Mouse (Mus musculus): ENCODE measurements around the gene Hpcal4. TPM values are rescaled to one million over a fixed set of nuclear protein-coding genes. Genes with fewer than 3 reads are reported as not detected.

Hpcal4 gene
- total RNA-seq, 2 experiments from 2014 or later: 525 to 560 TPM

- no peak for DNase-seq (ENCODE audit: low spot score in 2 of 2)
Observed at GRCm38 (mm10) chr4:123237386-123238266, 54.6 kb downstream of the Hpcal4 start.

- DNase-seq (ENCODE audit: low spot score in 2 of 2): no peak
Observed at GRCm38 (mm10) chr4:123239361-123240203, 56.6 kb downstream of the Hpcal4 start.

Other genes with a start within 250 kb of the Hpcal4 start
- 10 to 100 TPM; 19.2 to 21.4 TPM for gene Mfsd2a, start 222.0 kb upstream of the Hpcal4 start, total RNA-seq (2021)
- gene Mycl, start 187.6 kb upstream of the Hpcal4 start, total RNA-seq (2021): 1 to 10 TPM; 7.3 to 9.9 TPM
- 10 to 100 TPM; 18.0 to 18.2 TPM for gene Trit1, start 166.6 kb upstream of the Hpcal4 start, total RNA-seq (2021)
- gene Bmp8b, start 78.1 kb upstream of the Hpcal4 start, total RNA-seq (2021): under 1 TPM in 1 of 2 experiments, not detected in 1; 0.23 TPM
- not detected for gene Oxct2b, start 67.0 kb upstream of the Hpcal4 start, total RNA-seq (2021)
- gene Ppie, start 43.3 kb upstream of the Hpcal4 start, total RNA-seq (2021): 10 to 100 TPM; 22.0 to 23.4 TPM
- gene Nt5c1a, start 18.3 kb downstream of the Hpcal4 start, total RNA-seq (2021): 10 to 100 TPM; 10.5 to 13.4 TPM
- 1 to 10 TPM; 3.5 to 3.9 TPM for gene Heyl, start 50.3 kb downstream of the Hpcal4 start, total RNA-seq (2021)
- 10 to 100 TPM; 40.3 to 42.2 TPM for gene Pabpc4, start 79.1 kb downstream of the Hpcal4 start, total RNA-seq (2021)
- gene Oxct2a, start 140.4 kb downstream of the Hpcal4 start, total RNA-seq (2021): under 1 TPM; 0.23 to 0.26 TPM
- gene Bmp8a, start 160.0 kb downstream of the Hpcal4 start, total RNA-seq (2021): under 1 TPM in 1 of 2 experiments, not detected in 1; 0.19 TPM